Mouse (Mus musculus) layer of hippocampus, postnatal 36 days (tissue): ENCODE measurements around the gene Gm5485. TPM values are rescaled to one million over a fixed set of nuclear protein-coding genes. Genes with fewer than 3 reads are reported as not detected.

Experiments
- DNase-seq, 2 experiments: peaks; one replicate each; pipeline ENCODE4 v3.0.0; 2022
- total RNA-seq, 2 experiments: library from RNA; stranded (reverse); gene quantifications; 2 replicates each; pipeline ENCODE4 v1.2.3; 2021

Gm5485 gene
- total RNA-seq, 2 experiments from 2014 or later: not detected

DNA sequence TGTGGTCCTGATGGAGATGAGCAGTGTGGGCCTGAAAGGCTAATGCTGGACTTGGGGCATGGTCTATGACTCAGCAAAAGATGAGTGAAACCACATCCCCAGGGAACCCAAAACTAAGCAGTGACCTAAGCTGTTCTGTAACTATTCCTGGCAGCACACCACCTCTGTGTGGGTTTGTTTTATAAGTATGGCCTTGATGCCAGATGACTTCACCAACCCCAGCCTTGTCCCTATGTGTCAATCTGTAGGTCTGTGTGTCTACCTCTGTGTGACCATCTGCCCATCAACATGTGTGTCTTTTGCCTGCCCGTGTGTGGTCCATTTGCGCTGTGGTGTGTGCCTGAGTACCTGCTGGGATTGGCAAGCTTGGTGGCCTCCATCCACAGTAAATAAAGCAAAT is 44.1 kb downstream of the Gm5485 start:
- DNase-seq: no peak

DNA sequence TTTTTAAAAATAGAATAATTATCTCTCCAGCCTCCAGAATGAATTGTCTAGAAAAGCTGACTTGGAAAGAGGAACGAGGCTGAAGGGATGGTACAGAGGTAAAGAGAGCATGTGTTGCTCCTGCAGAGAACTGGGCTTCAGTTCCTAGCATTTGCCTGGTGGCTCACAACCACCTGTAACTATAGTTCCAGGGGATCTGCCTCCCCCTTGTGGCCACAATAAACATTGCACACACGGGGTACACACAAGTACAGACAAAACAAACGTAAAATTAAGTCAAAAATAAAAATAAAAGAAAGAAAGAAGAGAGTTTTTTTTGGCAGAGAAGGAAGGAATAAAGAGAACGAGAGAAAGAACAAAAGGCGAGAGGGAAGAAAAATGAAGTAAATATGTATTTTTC is 45.4 kb downstream of the Gm5485 start:
- DNase-seq: no peak

DNA sequence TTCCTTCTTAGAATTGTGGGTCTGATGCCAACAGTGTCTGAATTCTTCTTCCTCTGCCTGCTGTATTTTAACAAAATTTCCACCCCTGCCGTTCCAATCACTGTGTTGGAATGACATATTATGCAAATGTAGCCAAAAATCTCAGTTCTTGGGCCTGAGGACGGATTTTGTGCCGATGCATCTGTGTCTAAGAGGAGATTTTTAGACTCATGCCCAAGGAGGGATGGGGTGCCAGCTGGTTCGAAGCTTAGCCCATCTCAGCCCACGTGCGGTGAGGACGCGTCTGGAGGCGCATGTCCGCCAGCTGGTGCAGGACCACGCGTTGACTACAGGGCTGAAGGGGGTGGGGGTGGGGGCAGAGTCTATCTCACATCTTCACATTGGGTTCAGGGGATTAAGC is 51.3 kb downstream of the Gm5485 start:
- DNase-seq: peak; percentile 30 to 58

GRCm38 (mm10) chr16:48356417-48356816 is 55.8 kb downstream of the Gm5485 start:
- no peak for DNase-seq

DNA sequence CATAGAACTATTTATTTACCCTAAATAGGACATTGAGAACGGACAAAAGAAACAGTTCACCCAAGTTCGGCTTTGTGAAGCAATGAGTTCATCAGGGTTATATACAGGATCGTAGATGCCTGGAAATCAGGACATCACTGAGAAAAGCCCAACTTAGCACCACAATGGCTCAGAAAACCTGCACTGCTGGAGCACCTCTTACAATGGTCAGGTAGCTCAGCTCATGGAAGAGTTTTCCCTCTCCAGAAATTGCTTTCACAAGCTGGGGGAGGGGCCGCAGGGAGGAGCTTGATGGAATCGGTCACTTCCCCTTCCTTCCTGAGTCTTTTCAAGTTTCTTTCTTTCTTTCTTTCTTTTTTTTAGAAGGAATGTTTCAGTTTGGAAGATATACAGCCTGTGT is 56.5 kb downstream of the Gm5485 start:
- DNase-seq: no peak

Other genes with a start within 250 kb of the Gm5485 start
- gene Dppa4, start 128.7 kb downstream of the Gm5485 start, total RNA-seq: not detected
- gene Dppa2, start 108.5 kb downstream of the Gm5485 start, total RNA-seq: not detected
- under 1 TPM; 0.10 to 0.13 TPM for gene Morc1, start 18.8 kb upstream of the Gm5485 start, total RNA-seq